Mouse (Mus musculus): ENCODE results near the gene Btbd35f14.
"Not testable (repeated sequence)": the region's sequence is repeated elsewhere in the genome, so short reads cannot be mapped to it uniquely, and the experiment has no call there.

Gene Btbd35f14

DNA sequence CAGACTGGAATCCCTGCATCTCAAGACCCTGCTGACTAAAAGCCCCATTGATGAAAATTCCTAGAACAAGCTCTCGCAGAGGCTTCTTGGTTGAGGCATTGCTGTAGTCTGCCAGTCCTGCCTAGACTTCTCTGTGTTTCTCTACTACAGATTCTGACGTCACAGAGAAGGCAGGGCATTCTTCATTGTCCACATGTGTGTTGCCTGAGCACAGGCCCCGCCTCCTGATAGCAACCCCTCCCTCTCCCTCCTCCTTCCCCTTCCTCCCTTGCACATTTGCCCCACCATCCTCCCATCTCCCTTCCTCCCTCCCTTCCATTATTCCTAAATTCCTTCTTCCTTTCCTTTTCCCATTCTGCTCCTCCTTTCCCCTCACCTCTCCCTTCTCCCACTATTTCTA lies at the start of gene Btbd35f14:
TSS of gene Btbd35f14 (minus strand) at position 101 of the 400 bp plus-strand sequence.
- not testable (repeated sequence) for DNase-seq (ENCODE audit: low spot score)

DNA sequence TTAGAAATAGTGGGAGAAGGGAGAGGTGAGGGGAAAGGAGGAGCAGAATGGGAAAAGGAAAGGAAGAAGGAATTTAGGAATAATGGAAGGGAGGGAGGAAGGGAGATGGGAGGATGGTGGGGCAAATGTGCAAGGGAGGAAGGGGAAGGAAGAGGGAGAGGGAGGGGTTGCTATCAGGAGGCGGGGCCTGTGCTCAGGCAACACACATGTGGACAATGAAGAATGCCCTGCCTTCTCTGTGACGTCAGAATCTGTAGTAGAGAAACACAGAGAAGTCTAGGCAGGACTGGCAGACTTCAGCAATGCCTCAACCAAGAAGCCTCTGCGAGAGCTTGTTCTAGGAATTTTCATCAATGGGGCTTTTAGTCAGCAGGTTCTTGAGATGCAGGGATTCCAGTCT lies 45.3 kb downstream of the Btbd35f14 start, which contains the start of gene Btbd35f13:
TSS of gene Btbd35f13 (plus strand) at position 301 of the 400 bp plus-strand sequence.
- DNase-seq (ENCODE audit: low spot score): not testable (repeated sequence)
